Mouse (Mus musculus): ENCODE results near the gene Tank. TPM values are rescaled to one million over a fixed set of nuclear protein-coding genes. Genes with fewer than 3 reads are reported as not detected.

Gene Tank
- polyA plus RNA-seq, 1 experiment from 2014 or later: 36.0 TPM

DNA sequence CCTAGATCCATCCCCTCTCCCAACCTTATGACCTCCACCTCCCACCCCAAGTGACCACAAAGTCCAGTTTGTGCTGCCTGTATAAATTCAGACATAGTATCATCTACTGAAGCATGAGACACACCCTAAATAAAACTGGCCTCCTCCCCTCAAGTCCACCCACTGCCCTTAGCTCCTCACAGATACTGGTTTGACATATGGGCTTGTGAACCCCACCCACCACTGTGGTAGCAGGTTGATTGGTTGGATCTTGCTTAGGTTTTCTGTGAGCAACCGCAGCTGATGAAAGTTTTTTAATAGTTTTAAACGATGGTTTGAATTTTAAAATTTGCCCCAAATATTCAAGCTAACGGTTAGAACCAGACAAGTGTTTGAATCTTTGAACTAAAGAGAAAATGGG lies 13.7 kb downstream of the Tank start:
- Histone ChIP-seq H3K27me3 (ENCODE audit: control insufficient read depth, insufficient read depth, low read length) (no peaks in the 10 kb centered on the region), H3K27ac (ENCODE audit: low read length) (no peak overlapping the region), H3K4me1 (ENCODE audit: control insufficient read depth, insufficient read depth, low read length) (peaks cover 5% of the 10 kb centered on the region; the same call in 1 of the 2 replicates), H3K36me3 (ENCODE audit: control insufficient read depth, insufficient read depth, low read length) (no peaks in the 10 kb centered on the region), H3K4me2 (ENCODE audit: low read depth, low read length) (no peak overlapping the region), H3K4me3 (replicated peaks; ENCODE audit: low read length) (no peak overlapping the region), H3K9me3 (replicated peaks; ENCODE audit: control insufficient read depth, low read length) (no peaks in the 10 kb centered on the region), H3K9ac (ENCODE audit: low read length) (no peak overlapping the region)
- 92% methylated on average over 3 of the region's 3 CpGs for WGBS
- no peak for ATAC-seq (ENCODE audit: insufficient read depth, low FRiP score)

DNA sequence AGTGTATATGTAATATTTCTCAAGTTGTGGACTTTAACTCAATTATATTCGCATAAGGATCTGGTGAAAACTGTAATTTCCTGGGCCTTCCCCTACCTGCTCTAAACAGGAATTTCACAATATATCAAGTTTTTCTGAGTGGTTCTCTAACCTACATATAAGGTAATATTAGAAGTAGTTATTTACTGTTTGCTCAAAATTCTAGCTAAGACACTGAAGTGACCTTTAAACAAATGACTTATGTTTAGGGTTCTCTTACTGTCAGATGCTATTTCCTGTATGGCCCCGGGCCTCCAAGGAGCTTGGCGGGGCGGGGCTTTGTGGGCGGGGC lies 14.3 kb downstream of the Tank start:
- no peak overlapping the region; the same call in 1 of the 2 replicates for H3K9ac ChIP-seq (ENCODE audit: low read length)
- H3K4me2 ChIP-seq (ENCODE audit: low read depth, low read length): peak overlapping the region; percentile 71
- H3K4me3 ChIP-seq (replicated peaks; ENCODE audit: low read length): peak overlapping the region; percentile 87
- ATAC-seq (ENCODE audit: insufficient read depth, low FRiP score): no peak
- peaks cover 5% of the 10 kb centered on the region; the same call in 1 of the 2 replicates for H3K4me1 ChIP-seq (ENCODE audit: control insufficient read depth, insufficient read depth, low read length)
- no peaks in the 10 kb centered on the region for H3K27me3 ChIP-seq (ENCODE audit: control insufficient read depth, insufficient read depth, low read length)
- 16% methylated on average over 5 of the region's 5 CpGs for WGBS
- H3K9me3 ChIP-seq (replicated peaks; ENCODE audit: control insufficient read depth, low read length): no peaks in the 10 kb centered on the region
- H3K36me3 ChIP-seq (ENCODE audit: control insufficient read depth, insufficient read depth, low read length): no peaks in the 10 kb centered on the region
- H3K27ac ChIP-seq (ENCODE audit: low read length): peak overlapping the region; percentile 95

DNA sequence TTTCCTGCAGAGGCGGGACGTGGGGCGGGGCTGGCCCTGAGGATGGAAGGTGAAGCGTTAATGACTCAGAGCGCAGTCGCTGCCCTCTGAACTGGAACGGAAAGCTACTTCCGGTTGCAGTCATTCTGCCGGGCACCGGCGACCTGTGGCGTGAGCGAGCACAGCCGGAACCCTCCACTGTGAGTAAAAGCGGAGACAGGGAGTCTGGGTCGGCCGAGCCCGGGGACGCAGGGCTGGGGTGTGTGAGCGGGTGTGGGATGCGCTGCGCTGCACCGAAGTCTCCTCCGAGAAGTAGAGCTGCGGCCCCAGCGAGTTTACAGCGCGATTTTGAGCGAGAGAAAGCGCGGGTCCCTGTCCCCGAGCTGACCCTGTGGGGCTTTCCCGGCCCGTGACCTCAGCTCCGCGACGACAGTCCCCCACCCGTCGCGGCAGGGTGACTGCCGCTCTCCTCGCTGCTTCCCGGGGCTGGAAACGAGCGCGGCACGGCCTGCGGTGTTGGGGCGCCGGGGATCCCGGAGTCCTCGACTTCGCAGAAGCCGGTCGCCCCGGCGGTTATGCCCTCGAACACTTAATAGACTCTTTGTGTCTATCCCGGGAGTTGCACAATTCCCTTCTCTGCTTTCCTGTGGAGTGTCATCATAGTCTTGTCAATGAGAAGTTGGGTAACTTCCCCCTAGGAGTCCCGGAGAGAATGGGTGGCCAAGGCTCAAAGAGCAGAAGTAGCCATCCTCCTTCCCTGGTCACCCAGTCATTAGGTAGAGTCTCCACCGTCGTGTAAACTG lies 14.8 kb downstream of the Tank start:
- under 1% methylated on average over 62 of the region's 62 CpGs for WGBS
- peak overlapping the region; percentile 87 for H3K4me3 ChIP-seq (replicated peaks; ENCODE audit: low read length)
- H3K36me3 ChIP-seq (ENCODE audit: control insufficient read depth, insufficient read depth, low read length): no peaks in the 10 kb centered on the region
- H3K4me1 ChIP-seq (ENCODE audit: control insufficient read depth, insufficient read depth, low read length): peaks cover 5% of the 10 kb centered on the region; the same call in 1 of the 2 replicates
- no peaks in the 10 kb centered on the region for H3K9me3 ChIP-seq (replicated peaks; ENCODE audit: control insufficient read depth, low read length)
- peak overlapping the region; percentile 93 for H3K9ac ChIP-seq (ENCODE audit: low read length)
- H3K4me2 ChIP-seq (ENCODE audit: low read depth, low read length): peak overlapping the region; percentile 71
- ATAC-seq (ENCODE audit: insufficient read depth, low FRiP score): peak; percentile 96
- peak overlapping the region; percentile 95 for H3K27ac ChIP-seq (ENCODE audit: low read length)
- H3K27me3 ChIP-seq (ENCODE audit: control insufficient read depth, insufficient read depth, low read length): no peaks in the 10 kb centered on the region

DNA sequence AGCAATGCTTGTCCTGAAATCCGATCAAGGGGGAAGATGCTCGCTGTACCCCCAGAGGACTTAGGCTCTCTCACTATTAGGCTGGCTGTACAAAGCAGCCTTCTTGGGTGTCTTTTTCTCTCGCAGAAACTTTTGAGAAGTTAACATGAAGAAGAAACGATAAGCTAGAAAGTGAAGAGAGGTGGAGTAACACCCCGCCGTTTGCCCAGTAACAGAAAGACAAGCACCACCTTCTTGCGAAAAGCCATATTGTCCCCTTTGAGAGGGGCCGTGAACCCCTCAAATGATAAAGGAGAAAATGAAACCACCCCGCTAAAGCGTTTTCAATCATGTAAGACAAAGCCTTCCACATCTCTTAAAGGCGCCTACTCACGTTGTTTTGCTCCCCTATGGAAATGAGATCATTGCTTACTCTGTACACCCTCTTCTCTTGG lies 15.5 kb downstream of the Tank start:
- ATAC-seq (ENCODE audit: insufficient read depth, low FRiP score): no peak

DNA sequence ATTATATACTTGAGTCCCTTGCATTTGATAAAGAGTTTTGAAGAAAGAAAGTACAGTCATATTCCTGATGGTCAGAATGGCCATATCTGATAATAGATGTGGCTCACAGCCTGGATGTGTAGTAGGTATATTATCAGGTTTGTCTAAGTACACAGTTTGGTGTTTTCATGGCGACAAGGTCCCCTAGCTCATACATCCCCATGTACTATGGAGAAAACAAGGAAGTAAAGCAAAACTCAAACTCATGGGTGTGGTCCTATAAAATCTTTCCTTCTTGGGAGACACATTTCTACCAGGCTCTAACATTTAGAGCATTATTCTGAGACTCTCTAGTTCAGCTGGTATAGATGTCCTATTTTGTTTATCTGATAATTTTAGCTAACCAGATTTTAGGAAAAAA lies 21.3 kb downstream of the Tank start:
- no peak for ATAC-seq (ENCODE audit: insufficient read depth, low FRiP score)
- H3K4me3 ChIP-seq (replicated peaks; ENCODE audit: low read length): no peak overlapping the region
- no peaks in the 10 kb centered on the region for H3K27me3 ChIP-seq (ENCODE audit: control insufficient read depth, insufficient read depth, low read length)
- H3K9me3 ChIP-seq (replicated peaks; ENCODE audit: control insufficient read depth, low read length): no peaks in the 10 kb centered on the region
- no peak overlapping the region for H3K27ac ChIP-seq (ENCODE audit: low read length)
- H3K4me1 ChIP-seq (ENCODE audit: control insufficient read depth, insufficient read depth, low read length): peaks cover 3% of the 10 kb centered on the region; the same call in 1 of the 2 replicates
- no peak overlapping the region for H3K9ac ChIP-seq (ENCODE audit: low read length)
- no peak overlapping the region for H3K4me2 ChIP-seq (ENCODE audit: low read depth, low read length)
- 92% methylated on average over 1 of the region's 1 CpGs for WGBS
- H3K36me3 ChIP-seq (ENCODE audit: control insufficient read depth, insufficient read depth, low read length): no peaks in the 10 kb centered on the region

More for the DNA sequence above, 15.5 kb downstream of the Tank start:
- under 1% methylated on average over 12 of the region's 12 CpGs for WGBS
- H3K27me3 ChIP-seq (ENCODE audit: control insufficient read depth, insufficient read depth, low read length): no peaks in the 10 kb centered on the region
- no peaks in the 10 kb centered on the region for H3K36me3 ChIP-seq (ENCODE audit: control insufficient read depth, insufficient read depth, low read length)
- peak overlapping the region; percentile 95 for H3K27ac ChIP-seq (ENCODE audit: low read length)
- H3K9ac ChIP-seq (ENCODE audit: low read length): peak overlapping the region; percentile 93
- H3K9me3 ChIP-seq (replicated peaks; ENCODE audit: control insufficient read depth, low read length): no peaks in the 10 kb centered on the region
- peaks cover 5% of the 10 kb centered on the region; the same call in 1 of the 2 replicates for H3K4me1 ChIP-seq (ENCODE audit: control insufficient read depth, insufficient read depth, low read length)
- peak overlapping the region; percentile 71 for H3K4me2 ChIP-seq (ENCODE audit: low read depth, low read length)
- H3K4me3 ChIP-seq (replicated peaks; ENCODE audit: low read length): peak overlapping the region; percentile 87

DNA sequence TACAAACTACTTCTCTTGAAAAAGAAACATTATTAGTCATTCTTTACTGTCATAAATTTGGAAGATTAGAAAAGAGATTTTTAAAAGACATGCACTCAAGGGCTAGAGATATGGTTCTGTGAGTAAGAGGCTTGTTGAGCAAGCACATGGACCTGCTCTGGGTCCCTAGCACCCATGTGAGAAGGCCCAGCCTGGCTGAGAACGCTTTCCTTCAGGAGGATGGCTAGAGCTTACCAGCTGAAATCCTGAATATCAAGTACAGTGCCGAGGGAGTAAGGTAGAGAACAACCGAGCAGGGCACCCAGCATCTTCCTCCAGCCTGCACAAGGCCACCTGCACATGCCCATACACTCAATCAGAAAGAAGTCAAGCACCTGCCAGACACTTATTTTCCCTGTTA lies 25.1 kb downstream of the Tank start:
- H3K4me2 ChIP-seq (ENCODE audit: low read depth, low read length): no peak overlapping the region
- H3K27me3 ChIP-seq (ENCODE audit: control insufficient read depth, insufficient read depth, low read length): no peaks in the 10 kb centered on the region
- H3K36me3 ChIP-seq (ENCODE audit: control insufficient read depth, insufficient read depth, low read length): no peaks in the 10 kb centered on the region
- H3K9ac ChIP-seq (ENCODE audit: low read length): no peak overlapping the region
- H3K9me3 ChIP-seq (replicated peaks; ENCODE audit: control insufficient read depth, low read length): no peaks in the 10 kb centered on the region
- H3K4me3 ChIP-seq (replicated peaks; ENCODE audit: low read length): no peak overlapping the region
- no peaks in the 10 kb centered on the region for H3K4me1 ChIP-seq (ENCODE audit: control insufficient read depth, insufficient read depth, low read length)
- H3K27ac ChIP-seq (ENCODE audit: low read length): no peak overlapping the region
- 68% methylated on average over 3 of the region's 3 CpGs for WGBS
- no peak for ATAC-seq (ENCODE audit: insufficient read depth, low FRiP score)

DNA sequence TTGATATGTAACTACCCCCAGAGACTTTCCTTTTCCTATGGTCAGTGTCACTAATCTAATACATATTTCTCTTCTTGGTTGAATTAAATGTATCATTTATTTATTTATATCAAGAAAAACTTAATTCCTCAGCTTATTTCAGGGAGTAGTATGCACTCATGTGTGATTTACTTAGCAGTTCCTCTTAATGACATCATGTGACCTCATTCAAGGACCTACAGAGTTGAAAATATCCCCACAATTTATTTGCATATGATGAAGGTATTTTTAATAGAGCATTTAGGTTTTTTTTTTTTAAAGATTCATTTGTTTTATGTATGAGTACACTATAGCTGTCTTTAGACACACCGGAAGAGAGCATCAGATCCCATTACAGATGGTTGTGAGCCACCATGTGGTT lies 28.6 kb downstream of the Tank start:
- Histone ChIP-seq H3K27ac (ENCODE audit: low read length) (no peak overlapping the region), H3K9me3 (replicated peaks; ENCODE audit: control insufficient read depth, low read length) (no peaks in the 10 kb centered on the region), H3K9ac (ENCODE audit: low read length) (no peak overlapping the region), H3K4me1 (ENCODE audit: control insufficient read depth, insufficient read depth, low read length) (no peaks in the 10 kb centered on the region), H3K36me3 (ENCODE audit: control insufficient read depth, insufficient read depth, low read length) (no peaks in the 10 kb centered on the region), H3K4me3 (replicated peaks; ENCODE audit: low read length) (no peak overlapping the region), H3K4me2 (ENCODE audit: low read depth, low read length) (no peak overlapping the region), H3K27me3 (ENCODE audit: control insufficient read depth, insufficient read depth, low read length) (no peaks in the 10 kb centered on the region)
- ATAC-seq (ENCODE audit: insufficient read depth, low FRiP score): no peak
- 85% methylated on average over 1 of the region's 1 CpGs for WGBS

DNA sequence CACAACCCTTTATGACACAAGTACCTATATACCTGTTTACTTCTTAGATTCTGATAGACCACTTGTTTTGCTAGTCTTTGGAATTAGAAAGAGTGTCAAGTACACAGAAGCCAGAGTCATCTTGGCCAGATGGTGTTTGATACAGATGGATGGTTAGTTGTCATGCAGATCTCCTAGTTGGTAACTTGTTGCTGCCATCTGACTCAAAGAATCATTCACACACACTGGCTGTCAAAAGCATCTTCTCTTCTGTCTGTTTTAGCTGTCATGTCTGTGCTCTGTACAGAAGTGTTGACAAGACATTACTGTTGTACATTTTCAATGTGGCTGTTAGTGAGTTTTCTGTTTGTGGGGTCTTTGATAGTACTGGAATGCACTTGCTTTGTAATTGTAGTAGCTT lies 45.6 kb downstream of the Tank start:
- no peak overlapping the region for H3K27ac ChIP-seq (ENCODE audit: low read length)
- peaks cover 12% of the 10 kb centered on the region; the same call in 1 of the 2 replicates for H3K36me3 ChIP-seq (ENCODE audit: control insufficient read depth, insufficient read depth, low read length)
- H3K4me3 ChIP-seq (replicated peaks; ENCODE audit: low read length): no peak overlapping the region
- H3K4me2 ChIP-seq (ENCODE audit: low read depth, low read length): no peak overlapping the region
- no peaks in the 10 kb centered on the region for H3K27me3 ChIP-seq (ENCODE audit: control insufficient read depth, insufficient read depth, low read length)
- no peaks in the 10 kb centered on the region for H3K4me1 ChIP-seq (ENCODE audit: control insufficient read depth, insufficient read depth, low read length)
- H3K9me3 ChIP-seq (replicated peaks; ENCODE audit: control insufficient read depth, low read length): peaks cover 5% of the 10 kb centered on the region; the same call in 1 of the 2 replicates
- no peak overlapping the region for H3K9ac ChIP-seq (ENCODE audit: low read length)
- ATAC-seq (ENCODE audit: insufficient read depth, low FRiP score): no peak

DNA sequence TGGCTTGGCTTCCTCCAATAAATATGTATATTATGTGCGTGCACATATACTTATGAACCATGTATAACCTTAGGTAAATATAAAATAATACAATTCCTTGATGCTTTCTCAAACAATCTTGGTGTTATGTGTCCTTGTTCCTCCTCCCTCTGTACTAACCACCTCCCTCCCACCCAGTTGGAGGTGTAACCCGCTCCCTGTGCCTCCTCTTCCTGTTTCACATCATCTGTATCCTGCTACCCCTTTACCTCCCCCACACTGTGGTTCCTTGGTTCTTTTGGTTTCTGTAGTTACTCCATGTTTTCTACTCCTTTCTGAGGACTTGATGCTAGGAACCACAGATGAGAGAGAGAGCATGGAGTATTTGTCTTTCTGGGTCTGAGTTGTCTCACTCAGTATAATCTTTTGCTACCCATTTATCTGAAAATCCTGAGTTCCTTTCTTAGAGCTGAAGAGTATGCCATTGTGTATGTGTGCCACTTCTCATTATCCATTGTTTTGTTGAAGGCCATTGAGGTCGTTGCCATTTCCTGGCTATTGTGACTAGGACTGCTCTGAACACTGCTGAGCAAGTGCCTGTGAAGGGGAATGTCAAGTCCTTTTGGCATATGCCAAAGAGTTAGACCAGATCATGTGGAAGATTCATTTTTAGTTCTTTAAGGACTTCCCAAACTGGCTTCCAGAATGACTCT lies 52.6 kb downstream of the Tank start:
- Histone ChIP-seq H3K4me2 (ENCODE audit: low read depth, low read length) (no peak overlapping the region), H3K9me3 (replicated peaks; ENCODE audit: control insufficient read depth, low read length) (no peaks in the 10 kb centered on the region), H3K36me3 (ENCODE audit: control insufficient read depth, insufficient read depth, low read length) (peaks cover 10% of the 10 kb centered on the region; the same call in 1 of the 2 replicates), H3K4me3 (replicated peaks; ENCODE audit: low read length) (no peak overlapping the region), H3K27ac (ENCODE audit: low read length) (no peak overlapping the region), H3K27me3 (ENCODE audit: control insufficient read depth, insufficient read depth, low read length) (no peaks in the 10 kb centered on the region), H3K9ac (ENCODE audit: low read length) (no peak overlapping the region), H3K4me1 (ENCODE audit: control insufficient read depth, insufficient read depth, low read length) (no peaks in the 10 kb centered on the region)
- WGBS: 83% methylated on average over 3 of the region's 3 CpGs
- ATAC-seq (ENCODE audit: insufficient read depth, low FRiP score): no peak

Measured in stomach, embryonic 16.5 days (tissue).